Mouse (Mus musculus) ES-E14 (cell line): ENCODE data around the gene Rprd1b. TPM values are rescaled to one million over a fixed set of nuclear protein-coding genes. Genes with fewer than 3 reads are reported as not detected.
"Not testable (repeated sequence)": the region's sequence is repeated elsewhere in the genome, so short reads cannot be mapped to it uniquely, and the experiment has no call there.

Source experiments
- DNase-seq: peaks from one replicate; pipeline ENCODE4 v3.0.0-alpha.2; 2013; ENCODE audit warnings: low read depth, low spot score
- H3K27ac ChIP-seq: 2 replicates; pipeline ENCODE4 v1.5.1; 2012; ENCODE audit warnings: low read depth, mild to moderate bottlenecking, low read length, moderate library complexity, mixed read lengths; ENCODE audit not compliant: poor library complexity, insufficient read depth, severe bottlenecking
- H3K36me3 ChIP-seq: 2 replicates; pipeline ENCODE4 v1.6.1; 2012; ENCODE audit warnings: mild to moderate bottlenecking, low read length, moderate library complexity, mixed read lengths; ENCODE audit not compliant: control insufficient read depth, poor library complexity, insufficient read depth, severe bottlenecking
- H3K4me1 ChIP-seq, 2 experiments: fragments of 150-350 bp in 1 of 2; sonication (generic) in 1 of 2; 2 replicates each; pipeline ENCODE4 v1.6.1; 2012; ENCODE audit warnings: low read length in 2 of 2, mild to moderate bottlenecking in 1 of 2, mixed read lengths in 1 of 2; ENCODE audit not compliant: control insufficient read depth in 2 of 2, insufficient read depth in 2 of 2, poor library complexity in 1 of 2
- H3K4me3 ChIP-seq, 2 experiments: fragments of 150-350 bp in 1 of 2; sonication (generic) in 1 of 2; 2 replicates each; pipeline ENCODE4 v1.5.1; 2012; ENCODE audit warnings: low read length in 2 of 2, low read depth in 1 of 2, mild to moderate bottlenecking in 1 of 2, mixed read lengths in 1 of 2; ENCODE audit not compliant: insufficient read depth in 1 of 2, poor library complexity in 1 of 2, severe bottlenecking in 1 of 2
- H3K9ac ChIP-seq: 2 replicates; pipeline ENCODE4 v1.6.1; 2012; ENCODE audit warnings: low read depth, mild to moderate bottlenecking, low read length, mixed read lengths; ENCODE audit not compliant: poor library complexity, insufficient read depth, severe bottlenecking
- H3K9me3 ChIP-seq: fragments of 150-350 bp; sonication (generic); 2 replicates; pipeline ENCODE4 v1.6.1; 2012; ENCODE audit warnings: low read depth, mild to moderate bottlenecking, low read length; ENCODE audit not compliant: control insufficient read depth, insufficient read depth
- CHD2 ChIP-seq: IDR thresholded peaks from 2 replicates; pipeline ENCODE4 v1.6.1; 2014; ENCODE audit warnings: mild to moderate bottlenecking, low read depth, low read length, inconsistent platforms
- HCFC1 ChIP-seq: IDR thresholded peaks from 2 replicates; pipeline ENCODE4 v1.6.1; 2012; ENCODE audit warnings: low read length, inconsistent platforms, borderline replicate concordance; ENCODE audit not compliant: insufficient read depth
- MAFK ChIP-seq: IDR thresholded peaks from 2 replicates; pipeline ENCODE4 v1.6.1; 2014; ENCODE audit warnings: mild to moderate bottlenecking, low read depth, low read length, inconsistent platforms; ENCODE audit not compliant: insufficient read depth
- ZC3H11A ChIP-seq: IDR thresholded peaks from 2 replicates; pipeline ENCODE4 v1.6.1; 2012; ENCODE audit warnings: low read depth, mild to moderate bottlenecking, inconsistent platforms, low read length, borderline replicate concordance
- ZNF384 ChIP-seq: IDR thresholded peaks from 2 replicates; pipeline ENCODE4 v1.6.1; 2012; ENCODE audit warnings: low read depth, low read length, inconsistent platforms
- in situ Hi-C, 2 experiments: fragments of 600-800 bp; cut with MboI; formaldehyde crosslinking; loops; one replicate each; pipeline ENCODE4 v1.15.1; 2025; ENCODE audit warnings: low sequenced_read_pairs in 2 of 2, inconsistent platforms in 1 of 2; ENCODE audit not compliant: unreplicated experiment in 2 of 2
- total RNA-seq: library from RNA; depleted of rRNA; stranded (reverse); fragments of 300-350 nt; gene quantifications from 2 replicates; pipeline ENCODE4 v1.2.3, GENCODE M21; 2012

The Rprd1b gene
- total RNA-seq, 1 experiment: 13.1 TPM

GRCm38 (mm10) chr2:158054596-158054995 is 26.3 kb downstream of the Rprd1b start:
- no peak for TF ChIP-seq HCFC1
- TF ChIP-seq ZNF384: no peak
- TF ChIP-seq ZC3H11A: no peak
- no peak for TF ChIP-seq CHD2
- TF ChIP-seq MAFK: no peak
- no peak overlapping the region for H3K27ac ChIP-seq
- no peak overlapping the region for H3K4me3 ChIP-seq
- H3K4me1 ChIP-seq: no peaks in the 10 kb centered on the region
- no peak overlapping the region for H3K9ac ChIP-seq
- in situ Hi-C loops: no loop called here
- peaks cover 17% of the 10 kb centered on the region for H3K36me3 ChIP-seq
- no peak for DNase-seq
- H3K9me3 ChIP-seq: no peaks in the 10 kb centered on the region

- in situ Hi-C loops, H3K27ac ChIP-seq, H3K9me3 ChIP-seq, H3K4me3 ChIP-seq, H3K9ac ChIP-seq, H3K4me1 ChIP-seq, DNase-seq: not testable (repeated sequence)
- peaks cover 15% of the 10 kb centered on the region for H3K36me3 ChIP-seq
Measured at GRCm38 (mm10) chr2:158055383-158055782, 27.1 kb downstream of the Rprd1b start.

- TF ChIP-seq CHD2 (no peak), MAFK (no peak), ZNF384 (no peak), HCFC1 (no peak), ZC3H11A (no peak)
- no peak for DNase-seq
- Histone ChIP-seq H3K4me1 (no peaks in the 10 kb centered on the region), H3K9ac (no peak overlapping the region), H3K36me3 (peaks cover 12% of the 10 kb centered on the region), H3K27ac (no peak overlapping the region), H3K9me3 (no peaks in the 10 kb centered on the region), H3K4me3 (no peak overlapping the region)
- in situ Hi-C loops: no loop called here
Measured at GRCm38 (mm10) chr2:158057030-158057429, 28.7 kb downstream of the Rprd1b start.

GRCm38 (mm10) chr2:158058534-158058933 is 30.2 kb downstream of the Rprd1b start:
- no peak overlapping the region for H3K9ac ChIP-seq
- no peak overlapping the region for H3K27ac ChIP-seq
- TF ChIP-seq ZNF384 (no peak), MAFK (no peak), ZC3H11A (no peak), HCFC1 (no peak), CHD2 (no peak)
- H3K9me3 ChIP-seq: no peaks in the 10 kb centered on the region
- no peak overlapping the region for H3K4me3 ChIP-seq
- peaks cover 12% of the 10 kb centered on the region for H3K36me3 ChIP-seq
- DNase-seq: no peak
- no peaks in the 10 kb centered on the region for H3K4me1 ChIP-seq
- in situ Hi-C loops: no loop called here

DNA sequence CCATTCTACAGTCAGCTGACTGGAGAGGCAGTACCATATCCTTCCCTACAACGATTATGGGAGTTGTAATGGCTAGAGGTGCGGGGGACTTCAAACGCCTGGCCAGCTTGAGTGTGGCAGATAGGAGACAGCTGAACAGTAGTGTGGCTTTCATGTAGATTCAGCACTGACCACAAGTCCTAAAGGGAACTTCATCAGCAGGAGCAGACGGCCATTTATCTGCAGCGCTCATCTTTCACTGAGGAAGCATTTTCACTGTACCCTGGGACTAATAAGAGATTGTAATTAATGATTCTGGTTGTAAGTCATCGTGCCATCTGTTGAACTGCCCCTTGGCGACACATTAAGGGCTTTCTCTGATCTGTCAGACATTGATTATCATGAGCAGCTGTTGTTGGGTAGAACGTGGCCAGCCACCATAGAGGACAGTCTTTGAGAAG is 31.4 kb downstream of the Rprd1b start:
- H3K27ac ChIP-seq: no peak overlapping the region
- peaks cover 0 to 3% of the 10 kb centered on the region in 2 experiments; a peak in 1 of 4 replicates for H3K4me1 ChIP-seq
- peaks cover 12% of the 10 kb centered on the region for H3K36me3 ChIP-seq
- H3K4me3 ChIP-seq: no peak overlapping the region
- TF ChIP-seq CHD2: no peak
- no peak for TF ChIP-seq HCFC1
- no peak for TF ChIP-seq ZNF384
- TF ChIP-seq ZC3H11A: no peak
- no peak for TF ChIP-seq MAFK
- in situ Hi-C loops: no loop called here
- no peak overlapping the region for H3K9ac ChIP-seq
- DNase-seq: no peak
- no peaks in the 10 kb centered on the region for H3K9me3 ChIP-seq
